Mouse (Mus musculus): ENCODE measurements at regions not wholly inside any gene's neighbourhood (a gene's known extent, or its start where the extent isn't known, plus 50 kb on each side); places are given as distances from the start of the nearest gene placed in this dataset.

DNA sequence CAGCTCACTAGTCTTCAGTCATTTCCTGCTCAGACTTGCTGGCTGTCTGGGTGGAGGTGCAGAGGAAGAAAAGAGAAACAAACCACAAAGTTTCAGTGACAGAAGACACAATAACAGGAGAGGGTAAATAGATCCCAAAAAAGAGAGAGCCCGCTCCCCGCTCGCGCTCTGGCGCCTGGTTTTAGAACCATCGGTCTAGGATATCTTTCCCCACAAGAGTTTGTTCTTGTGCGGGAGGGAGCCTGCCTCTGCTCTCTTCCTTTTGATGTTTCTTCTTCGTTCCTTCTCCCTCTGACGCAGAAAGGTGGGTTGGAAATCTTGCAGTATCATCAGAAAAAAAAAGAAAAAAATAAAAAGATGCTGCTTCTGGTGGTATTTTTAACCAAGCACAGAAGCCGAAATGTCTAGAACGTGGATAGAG is 71.3 kb upstream of the Zfp217 start:
- DNase-seq (ENCODE audit: low spot score) (no peak), ATAC-seq (replicated peaks; ENCODE audit: low FRiP score) (no peak; the same call in 1 of the 2 replicates)
- H3K27me3 ChIP-seq (ENCODE audit: control insufficient read depth, insufficient read depth, low read length) = no peaks in the 10 kb centered on the region
- H3K9ac ChIP-seq (ENCODE audit: low read length) = peak overlapping the region; percentile 55
- peaks cover 3% of the 10 kb centered on the region; the same call in 1 of the 2 replicates for H3K9me3 ChIP-seq (ENCODE audit: control insufficient read depth, low read length)
- peaks cover 30% of the 10 kb centered on the region for H3K4me1 ChIP-seq (replicated peaks; ENCODE audit: control insufficient read depth, insufficient read depth, low read length)
- peak overlapping the region; percentile 44 for H3K4me2 ChIP-seq (ENCODE audit: low read depth, low read length, severe bottlenecking)
- peak overlapping the region; percentile 93 for H3K27ac ChIP-seq (ENCODE audit: low read depth, low read length)
- H3K36me3 ChIP-seq (ENCODE audit: control insufficient read depth, insufficient read depth, low read length) = no peaks in the 10 kb centered on the region
- H3K4me3 ChIP-seq (ENCODE audit: low read depth, low read length) = peak overlapping the region; percentile 27
- under 1% methylated on average over 11 of the region's 11 CpGs for WGBS

DNA sequence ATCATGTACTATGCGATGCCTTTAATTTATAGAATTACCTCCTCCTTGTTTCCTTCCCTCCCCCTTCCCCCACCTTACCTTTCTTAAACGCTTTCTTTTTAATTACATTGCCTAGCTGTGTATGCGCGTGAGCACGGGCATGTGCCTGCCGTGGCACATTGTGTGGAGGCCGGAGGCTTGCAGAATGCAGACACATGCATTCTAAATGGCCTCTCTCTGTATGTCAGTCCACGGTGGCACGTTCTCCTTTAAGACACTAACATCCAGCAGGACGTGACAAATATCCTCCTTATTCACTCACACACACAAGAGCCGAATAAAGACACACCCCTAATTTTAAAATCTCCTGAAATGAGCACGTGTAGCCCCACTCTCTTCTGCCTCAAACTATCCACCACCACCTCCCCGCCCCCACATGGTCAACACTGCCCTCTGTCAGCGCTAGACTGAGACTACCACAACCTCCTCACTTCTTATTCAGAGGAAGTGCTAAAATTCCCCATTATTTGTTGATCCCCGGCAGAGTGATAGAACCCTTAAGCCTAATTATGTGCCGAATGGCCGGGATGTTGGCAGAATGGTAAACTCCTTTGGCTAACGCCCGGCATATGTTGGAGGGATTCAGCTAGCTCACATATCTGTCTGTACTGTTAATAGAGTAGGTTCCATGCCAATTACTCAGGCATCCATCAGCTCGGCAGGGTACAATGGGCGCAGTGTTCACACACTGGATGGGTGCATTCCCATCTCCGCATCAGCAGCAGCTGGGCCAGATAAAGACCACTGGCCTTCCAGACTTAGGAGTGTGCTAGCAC is 70.5 kb upstream of the Zfp217 start:
- peaks cover 3% of the 10 kb centered on the region; the same call in 1 of the 2 replicates for H3K9me3 ChIP-seq (ENCODE audit: control insufficient read depth, low read length)
- peaks cover 29% of the 10 kb centered on the region for H3K4me1 ChIP-seq (replicated peaks; ENCODE audit: control insufficient read depth, insufficient read depth, low read length)
- peak overlapping the region; percentile 93 for H3K27ac ChIP-seq (ENCODE audit: low read depth, low read length)
- peak; percentile 76 for ATAC-seq (replicated peaks; ENCODE audit: low FRiP score)
- H3K4me3 ChIP-seq (ENCODE audit: low read depth, low read length) = peak overlapping the region; percentile 27; the same call in 1 of the 2 replicates
- peak overlapping the region; percentile 37 for H3K9ac ChIP-seq (ENCODE audit: low read length)
- WGBS = 7% methylated on average over 22 of the region's 22 CpGs
- peak overlapping the region; percentile 44 for H3K4me2 ChIP-seq (ENCODE audit: low read depth, low read length, severe bottlenecking)
- no peaks in the 10 kb centered on the region for H3K36me3 ChIP-seq (ENCODE audit: control insufficient read depth, insufficient read depth, low read length)
- no peaks in the 10 kb centered on the region for H3K27me3 ChIP-seq (ENCODE audit: control insufficient read depth, insufficient read depth, low read length)
- peak; percentile 83 for DNase-seq (ENCODE audit: low spot score)

DNA sequence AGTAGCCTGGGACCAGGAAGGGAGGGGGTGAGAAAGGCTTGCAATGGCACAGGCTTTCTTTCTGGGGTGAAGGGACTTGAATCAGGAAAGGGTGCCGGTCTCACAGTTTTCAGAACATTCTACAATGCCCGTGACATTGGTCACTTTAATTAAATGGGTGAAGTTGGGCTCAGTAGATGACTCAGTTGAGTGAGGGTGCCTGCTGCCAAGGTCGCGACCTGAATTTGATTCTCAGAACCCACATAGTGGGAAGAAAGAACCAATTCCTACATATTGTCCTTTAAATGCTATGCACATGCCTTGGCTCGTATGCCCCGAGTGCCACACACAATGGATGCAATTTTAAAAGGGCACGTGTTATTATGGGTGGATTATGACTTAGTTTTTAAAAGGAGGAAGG is 68.4 kb upstream of the Zfp217 start:
- no peak overlapping the region for H3K9ac ChIP-seq (ENCODE audit: low read length)
- 86% methylated on average over 7 of the region's 7 CpGs for WGBS
- ATAC-seq (replicated peaks; ENCODE audit: low FRiP score) (no peak), DNase-seq (ENCODE audit: low spot score) (no peak)
- no peaks in the 10 kb centered on the region for H3K27me3 ChIP-seq (ENCODE audit: control insufficient read depth, insufficient read depth, low read length)
- no peak overlapping the region for H3K4me3 ChIP-seq (ENCODE audit: low read depth, low read length)
- H3K27ac ChIP-seq (ENCODE audit: low read depth, low read length) = no peak overlapping the region
- peaks cover 12% of the 10 kb centered on the region for H3K4me1 ChIP-seq (replicated peaks; ENCODE audit: control insufficient read depth, insufficient read depth, low read length)
- peaks cover 3% of the 10 kb centered on the region; the same call in 1 of the 2 replicates for H3K9me3 ChIP-seq (ENCODE audit: control insufficient read depth, low read length)
- no peak overlapping the region for H3K4me2 ChIP-seq (ENCODE audit: low read depth, low read length, severe bottlenecking)
- no peaks in the 10 kb centered on the region for H3K36me3 ChIP-seq (ENCODE audit: control insufficient read depth, insufficient read depth, low read length)

DNA sequence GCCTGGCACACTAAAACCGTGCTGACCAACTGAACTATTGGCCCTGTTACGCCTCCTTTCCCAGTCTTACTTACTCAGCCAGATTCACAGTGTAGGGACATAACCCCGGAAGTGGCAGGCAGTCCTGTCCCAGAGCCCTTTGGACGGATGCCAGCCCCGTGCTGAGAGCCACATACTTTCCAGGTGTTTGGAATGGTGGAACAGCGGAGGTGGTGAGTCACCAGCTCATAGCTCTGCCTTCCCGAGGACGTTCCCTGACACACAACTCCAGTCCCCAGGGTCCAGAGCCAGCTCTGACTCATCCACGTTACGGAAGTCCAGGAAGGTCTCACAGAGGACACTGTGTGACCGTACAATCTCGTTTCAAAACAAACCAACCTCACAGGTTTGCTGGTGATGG is 61.2 kb upstream of the Zfp217 start:
- Histone ChIP-seq H3K4me3 (ENCODE audit: low read depth, low read length) (no peak overlapping the region), H3K9ac (ENCODE audit: low read length) (no peak overlapping the region), H3K27me3 (ENCODE audit: control insufficient read depth, insufficient read depth, low read length) (no peaks in the 10 kb centered on the region), H3K36me3 (ENCODE audit: control insufficient read depth, insufficient read depth, low read length) (no peaks in the 10 kb centered on the region), H3K4me1 (replicated peaks; ENCODE audit: control insufficient read depth, insufficient read depth, low read length) (peaks cover 7% of the 10 kb centered on the region; the same call in 1 of the 2 replicates), H3K27ac (ENCODE audit: low read depth, low read length) (no peak overlapping the region), H3K4me2 (ENCODE audit: low read depth, low read length, severe bottlenecking) (no peak overlapping the region), H3K9me3 (ENCODE audit: control insufficient read depth, low read length) (no peaks in the 10 kb centered on the region)
- 87% methylated on average over 12 of the region's 12 CpGs for WGBS
- DNase-seq (ENCODE audit: low spot score) = no peak
- ATAC-seq (replicated peaks; ENCODE audit: low FRiP score) = no peak

DNA sequence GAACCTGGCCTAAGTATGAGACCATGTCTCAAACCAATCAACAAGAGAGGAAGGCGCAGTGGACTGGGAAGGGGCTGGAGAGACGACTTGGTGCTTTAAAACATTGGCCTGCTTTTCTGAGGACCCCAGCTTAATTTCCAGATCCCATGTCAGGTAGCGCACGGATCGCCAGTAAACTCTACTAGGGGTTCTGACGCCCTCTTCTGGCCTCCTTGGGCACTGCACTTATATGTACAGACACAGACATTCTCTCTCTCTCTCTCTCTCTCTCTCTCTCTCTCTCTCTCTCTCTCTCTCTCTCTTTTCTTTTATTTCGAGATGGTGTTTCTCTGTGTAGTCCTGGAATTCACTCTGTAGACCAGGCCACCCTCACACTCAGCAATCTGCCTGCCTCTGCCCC is 60.0 kb upstream of the Zfp217 start:
- 81% methylated on average over 7 of the region's 7 CpGs for WGBS

DNA sequence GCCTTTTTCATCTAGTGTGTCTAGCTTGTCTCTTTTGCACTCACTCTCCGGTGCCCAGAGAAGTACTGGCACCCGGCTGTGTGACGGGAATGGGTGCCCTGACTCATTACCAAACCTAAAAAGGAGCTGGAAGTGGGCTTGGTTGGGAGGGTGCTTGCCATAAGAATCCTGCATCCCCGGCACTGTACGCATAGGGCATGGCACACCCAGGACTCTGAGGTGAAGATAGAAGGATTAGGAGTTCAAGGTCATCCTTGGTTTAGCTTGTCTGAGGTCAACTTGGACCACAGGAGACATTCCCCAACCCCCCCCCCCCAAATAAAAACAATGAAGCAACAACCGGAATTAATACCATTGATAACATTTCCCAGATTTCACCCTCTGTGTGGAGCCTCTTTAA is 59.5 kb upstream of the Zfp217 start:
- Histone ChIP-seq H3K9me3 (ENCODE audit: control insufficient read depth, low read length) (no peaks in the 10 kb centered on the region), H3K4me2 (ENCODE audit: low read depth, low read length, severe bottlenecking) (no peak overlapping the region), H3K4me1 (replicated peaks; ENCODE audit: control insufficient read depth, insufficient read depth, low read length) (peaks cover 7% of the 10 kb centered on the region; the same call in 1 of the 2 replicates), H3K27ac (ENCODE audit: low read depth, low read length) (no peak overlapping the region), H3K36me3 (ENCODE audit: control insufficient read depth, insufficient read depth, low read length) (no peaks in the 10 kb centered on the region), H3K4me3 (ENCODE audit: low read depth, low read length) (no peak overlapping the region), H3K27me3 (ENCODE audit: control insufficient read depth, insufficient read depth, low read length) (no peaks in the 10 kb centered on the region), H3K9ac (ENCODE audit: low read length) (no peak overlapping the region)
- DNase-seq (ENCODE audit: low spot score) = no peak
- no peak for ATAC-seq (replicated peaks; ENCODE audit: low FRiP score)
- 96% methylated on average over 6 of the region's 6 CpGs for WGBS

More for the DNA sequence above, 60.0 kb upstream of the Zfp217 start:
- H3K36me3 ChIP-seq (ENCODE audit: control insufficient read depth, insufficient read depth, low read length) = no peaks in the 10 kb centered on the region
- no peaks in the 10 kb centered on the region for H3K27me3 ChIP-seq (ENCODE audit: control insufficient read depth, insufficient read depth, low read length)
- H3K4me1 ChIP-seq (replicated peaks; ENCODE audit: control insufficient read depth, insufficient read depth, low read length) = peaks cover 7% of the 10 kb centered on the region; the same call in 1 of the 2 replicates
- ATAC-seq (replicated peaks; ENCODE audit: low FRiP score) (no peak), DNase-seq (ENCODE audit: low spot score) (no peak)
- H3K27ac ChIP-seq (ENCODE audit: low read depth, low read length) = no peak overlapping the region
- no peaks in the 10 kb centered on the region for H3K9me3 ChIP-seq (ENCODE audit: control insufficient read depth, low read length)
- no peak overlapping the region for H3K4me2 ChIP-seq (ENCODE audit: low read depth, low read length, severe bottlenecking)
- no peak overlapping the region for H3K9ac ChIP-seq (ENCODE audit: low read length)
- no peak overlapping the region for H3K4me3 ChIP-seq (ENCODE audit: low read depth, low read length)

DNA sequence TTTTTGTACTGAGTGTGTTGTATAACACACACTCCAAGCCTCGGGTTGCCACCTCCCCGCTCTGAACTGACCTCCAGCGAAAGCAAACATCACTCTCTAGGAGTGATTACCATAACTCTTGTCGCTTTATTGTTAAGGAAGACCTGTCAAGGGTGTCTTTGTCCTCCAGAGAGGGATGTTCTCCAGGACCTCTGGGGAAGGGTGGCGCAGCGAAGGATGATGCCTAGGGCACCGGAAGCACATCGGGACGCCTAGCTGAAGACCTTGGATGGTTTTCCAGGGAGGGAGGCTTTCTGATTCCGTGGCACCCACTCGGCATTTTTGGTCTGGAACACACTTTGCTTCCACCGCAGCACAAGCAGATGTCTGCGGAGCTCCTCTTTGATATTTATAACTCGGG is 59.0 kb upstream of the Zfp217 start:
- no peak for DNase-seq (ENCODE audit: low spot score)
- Histone ChIP-seq H3K36me3 (ENCODE audit: control insufficient read depth, insufficient read depth, low read length) (no peaks in the 10 kb centered on the region), H3K4me3 (ENCODE audit: low read depth, low read length) (no peak overlapping the region), H3K9ac (ENCODE audit: low read length) (no peak overlapping the region), H3K4me1 (replicated peaks; ENCODE audit: control insufficient read depth, insufficient read depth, low read length) (peaks cover 7% of the 10 kb centered on the region; the same call in 1 of the 2 replicates), H3K27me3 (ENCODE audit: control insufficient read depth, insufficient read depth, low read length) (no peaks in the 10 kb centered on the region), H3K4me2 (ENCODE audit: low read depth, low read length, severe bottlenecking) (no peak overlapping the region), H3K9me3 (ENCODE audit: control insufficient read depth, low read length) (no peaks in the 10 kb centered on the region), H3K27ac (ENCODE audit: low read depth, low read length) (no peak overlapping the region)
- ATAC-seq (replicated peaks; ENCODE audit: low FRiP score) = no peak
- WGBS = 73% methylated on average over 14 of the region's 14 CpGs

DNA sequence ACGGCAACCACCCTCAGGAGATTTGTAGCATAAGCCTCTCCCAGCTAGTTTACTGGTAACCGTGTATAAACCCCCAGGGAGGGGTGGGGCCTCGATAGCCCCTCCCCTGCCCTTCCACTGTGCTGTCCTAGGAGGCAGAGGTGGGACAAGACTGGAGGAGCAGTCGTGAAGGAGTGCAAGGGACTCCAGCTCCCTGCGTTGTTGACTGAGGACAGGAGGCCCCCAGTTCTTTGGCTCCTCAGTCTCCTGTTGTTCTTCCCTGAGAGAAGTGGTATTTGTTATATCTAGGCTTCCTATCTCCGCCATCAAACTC is 58.5 kb upstream of the Zfp217 start:
- WGBS = 8% methylated on average over 6 of the region's 6 CpGs
- H3K4me1 ChIP-seq (replicated peaks; ENCODE audit: control insufficient read depth, insufficient read depth, low read length) = peaks cover 7% of the 10 kb centered on the region; the same call in 1 of the 2 replicates
- peak; percentile 58; the same call in 1 of the 2 replicates for ATAC-seq (replicated peaks; ENCODE audit: low FRiP score)
- H3K9me3 ChIP-seq (ENCODE audit: control insufficient read depth, low read length) = no peaks in the 10 kb centered on the region
- no peak overlapping the region for H3K27ac ChIP-seq (ENCODE audit: low read depth, low read length)
- no peaks in the 10 kb centered on the region for H3K27me3 ChIP-seq (ENCODE audit: control insufficient read depth, insufficient read depth, low read length)
- no peak overlapping the region for H3K9ac ChIP-seq (ENCODE audit: low read length)
- no peak overlapping the region for H3K4me3 ChIP-seq (ENCODE audit: low read depth, low read length)
- DNase-seq (ENCODE audit: low spot score) = peak; percentile 64
- no peak overlapping the region for H3K4me2 ChIP-seq (ENCODE audit: low read depth, low read length, severe bottlenecking)
- H3K36me3 ChIP-seq (ENCODE audit: control insufficient read depth, insufficient read depth, low read length) = no peaks in the 10 kb centered on the region
